Mouse (Mus musculus) midbrain, embryonic 15.5 days (tissue): ENCODE measurements around the gene Ankrd60. TPM values are rescaled to one million over a fixed set of nuclear protein-coding genes. Genes with fewer than 3 reads are reported as not detected.
A peak's percentile ranks its signal among the peaks of the same experiment; 100 is the strongest.

Source experiments
- ATAC-seq: fragments of 200-750 bp; cut with Nextera tagmentation; replicated peaks from 2 replicates; pipeline ENCODE4 v1.8.0; 2017; ENCODE audit warnings: moderate TSS enrichment
- H3K27ac ChIP-seq: fragments of 300-500 bp; sonication (generic); 2 replicates; pipeline ENCODE4 v1.5.1; 2015; ENCODE audit warnings: mild to moderate bottlenecking, inconsistent platforms
- H3K27me3 ChIP-seq: fragments of 300-500 bp; sonication (generic); replicated peaks from 2 replicates; pipeline ENCODE4 v1.6.1; 2015; ENCODE audit warnings: inconsistent platforms
- H3K36me3 ChIP-seq: fragments of 300-500 bp; sonication (generic); replicated peaks from 2 replicates; pipeline ENCODE4 v1.6.1; 2015; ENCODE audit warnings: inconsistent platforms
- H3K4me1 ChIP-seq: fragments of 300-500 bp; sonication (generic); 2 replicates; pipeline ENCODE4 v1.6.1; 2015; ENCODE audit warnings: inconsistent platforms
- H3K4me2 ChIP-seq: fragments of 300-500 bp; sonication (generic); 2 replicates; pipeline ENCODE4 v1.6.1; 2015; ENCODE audit warnings: inconsistent platforms, mild to moderate bottlenecking, moderate library complexity
- H3K4me3 ChIP-seq: fragments of 300-500 bp; sonication (generic); 2 replicates; pipeline ENCODE4 v1.5.1; 2015; ENCODE audit warnings: mild to moderate bottlenecking, inconsistent platforms
- H3K9ac ChIP-seq: fragments of 300-500 bp; sonication (generic); 2 replicates; pipeline ENCODE4 v1.6.1; 2015; ENCODE audit warnings: mild to moderate bottlenecking, inconsistent platforms
- H3K9me3 ChIP-seq: fragments of 300-500 bp; sonication (generic); 2 replicates; pipeline ENCODE4 v1.6.1; 2016; ENCODE audit warnings: inconsistent platforms
- WGBS: fragments of 180-500 bp; shearing (Covaris S2); methylation state at CpG from one replicate; pipeline ENCODE4 v1.1.7; 2015; ENCODE audit warnings: mixed read lengths; 5-methylcytosine and 5-hydroxymethylcytosine counted together
- polyA plus RNA-seq: library from polyadenylated mRNA; unstranded; fragments of >200 nt; fragmentation: Nextera tagmentation; extraction: Ambion mirVana; gene quantifications from 2 replicates; pipeline ENCODE4 v1.2.1, GENCODE M21; 2015

Gene Ankrd60
- not detected in 2 replicates for polyA plus RNA-seq

GRCm38 (mm10) chr2:173577669-173578557 is at the start of gene Ankrd60:
Gene Ankrd60, minus strand, starts transcription at chr2:173578365.
- 10% methylated on average over 56 of the region's 58 CpGs for WGBS
- H3K27me3 ChIP-seq: peaks cover 7% of the 10 kb centered on the region; the same call in 1 of the 2 replicates
- no peaks in the 10 kb centered on the region for H3K36me3 ChIP-seq
- peak within 1 kb of the TSS; percentile 43 for H3K4me3 ChIP-seq
- no peak within 1 kb of the TSS for H3K27ac ChIP-seq
- peaks cover 7% of the 10 kb centered on the region for H3K4me1 ChIP-seq
- peak within 1 kb of the TSS; percentile 91 for H3K4me2 ChIP-seq
- ATAC-seq: peak; percentile 73
- no peaks in the 10 kb centered on the region for H3K9me3 ChIP-seq
- H3K9ac ChIP-seq: 0 out of 2 replicates have a peak within 1 kb of the TSS, but pooled peaks have one; percentile 25

DNA sequence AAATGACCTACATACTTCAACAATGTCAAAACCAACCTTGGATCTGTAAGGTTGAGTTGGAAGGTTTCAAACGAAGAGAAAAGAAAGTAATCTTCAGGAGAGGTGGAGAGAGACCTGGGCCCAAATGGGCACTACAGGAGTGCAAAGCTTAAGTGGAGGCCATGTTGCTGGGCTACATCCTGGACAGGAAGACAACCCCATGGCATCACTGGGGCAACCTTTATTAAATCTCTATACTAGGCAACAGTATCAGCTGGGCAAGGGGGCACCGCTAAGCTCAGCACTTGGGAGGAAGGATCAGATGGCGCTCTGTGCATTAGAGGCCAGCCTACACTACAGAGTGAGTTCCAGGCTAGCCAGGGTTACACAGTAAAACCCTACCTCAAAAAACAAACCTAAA is 47.6 kb upstream of the Ankrd60 start:
- no peak for ATAC-seq
- Histone ChIP-seq H3K27me3 (no peaks in the 10 kb centered on the region), H3K4me1 (0 out of 2 replicates have a peak, but pooled peaks cover 5% of the 10 kb centered on the region), H3K4me3 (no peak overlapping the region), H3K9me3 (no peaks in the 10 kb centered on the region), H3K36me3 (no peaks in the 10 kb centered on the region), H3K27ac (no peak overlapping the region), H3K4me2 (no peak overlapping the region), H3K9ac (no peak overlapping the region)
- WGBS: 90% methylated on average over 3 of the region's 3 CpGs

- no peak overlapping the region for H3K4me3 ChIP-seq
- no peak overlapping the region for H3K9ac ChIP-seq
- no peak for ATAC-seq
- H3K4me1 ChIP-seq: 0 out of 2 replicates have a peak, but pooled peaks cover 5% of the 10 kb centered on the region
- no peaks in the 10 kb centered on the region for H3K27me3 ChIP-seq
- H3K9me3 ChIP-seq: no peaks in the 10 kb centered on the region
- 72% methylated on average over 7 of the region's 7 CpGs for WGBS
- no peak overlapping the region for H3K27ac ChIP-seq
- H3K36me3 ChIP-seq: no peaks in the 10 kb centered on the region
- H3K4me2 ChIP-seq: no peak overlapping the region
Observed at GRCm38 (mm10) chr2:173624667-173625066, 46.5 kb upstream of the Ankrd60 start.

DNA sequence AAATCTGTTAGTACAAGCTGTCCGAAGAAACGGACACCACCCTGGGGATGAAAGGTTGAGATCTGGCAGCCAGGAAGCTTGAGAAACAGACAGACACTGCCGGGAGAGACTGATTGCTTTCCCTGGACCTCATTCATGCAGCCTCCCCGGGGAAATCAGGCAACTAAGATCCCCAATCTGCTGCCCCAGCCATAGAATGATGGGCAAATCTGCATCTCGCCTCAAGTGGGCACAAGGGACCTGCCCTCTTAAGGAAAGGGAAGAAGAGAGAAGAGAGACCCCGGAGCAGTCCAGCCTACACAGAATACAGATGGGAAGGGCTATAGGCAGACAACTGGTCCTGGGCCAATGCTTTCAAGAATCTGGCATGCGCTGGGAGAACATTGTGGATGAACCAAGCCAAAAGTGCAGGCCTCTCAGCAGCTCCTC is 44.0 kb upstream of the Ankrd60 start:
- Histone ChIP-seq H3K4me1 (0 out of 2 replicates have a peak, but pooled peaks cover 5% of the 10 kb centered on the region), H3K4me3 (no peak overlapping the region), H3K4me2 (no peak overlapping the region), H3K9ac (no peak overlapping the region), H3K36me3 (no peaks in the 10 kb centered on the region), H3K27ac (no peak overlapping the region), H3K27me3 (no peaks in the 10 kb centered on the region), H3K9me3 (no peaks in the 10 kb centered on the region)
- ATAC-seq: no peak
- 48% methylated on average over 7 of the region's 7 CpGs for WGBS

DNA sequence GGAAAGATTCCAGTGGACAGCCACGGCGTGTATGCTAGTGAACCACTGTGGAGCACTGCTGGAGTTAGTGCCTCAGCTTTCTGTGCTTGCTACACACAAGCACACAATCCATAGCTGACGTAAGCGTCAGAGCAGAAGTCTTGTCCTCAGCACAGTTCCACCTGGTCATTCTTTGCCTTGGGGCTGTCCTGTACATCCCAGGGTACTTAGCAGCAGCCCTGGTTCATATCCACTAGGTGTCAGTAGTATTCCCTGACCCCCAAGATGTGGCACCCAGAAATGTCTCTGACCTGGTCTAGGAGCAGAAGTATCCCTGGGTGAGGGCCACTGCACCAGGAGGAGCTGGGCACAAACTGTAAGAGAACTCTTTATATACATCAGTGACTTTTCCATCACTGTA is 42.5 kb upstream of the Ankrd60 start:
- 90% methylated on average over 4 of the region's 4 CpGs for WGBS
- H3K4me1 ChIP-seq: 0 out of 2 replicates have a peak, but pooled peaks cover 5% of the 10 kb centered on the region
- ATAC-seq: no peak
- H3K27ac ChIP-seq: no peak overlapping the region
- no peak overlapping the region for H3K4me3 ChIP-seq
- no peak overlapping the region for H3K9ac ChIP-seq
- no peaks in the 10 kb centered on the region for H3K27me3 ChIP-seq
- H3K9me3 ChIP-seq: no peaks in the 10 kb centered on the region
- H3K36me3 ChIP-seq: no peaks in the 10 kb centered on the region
- H3K4me2 ChIP-seq: no peak overlapping the region

DNA sequence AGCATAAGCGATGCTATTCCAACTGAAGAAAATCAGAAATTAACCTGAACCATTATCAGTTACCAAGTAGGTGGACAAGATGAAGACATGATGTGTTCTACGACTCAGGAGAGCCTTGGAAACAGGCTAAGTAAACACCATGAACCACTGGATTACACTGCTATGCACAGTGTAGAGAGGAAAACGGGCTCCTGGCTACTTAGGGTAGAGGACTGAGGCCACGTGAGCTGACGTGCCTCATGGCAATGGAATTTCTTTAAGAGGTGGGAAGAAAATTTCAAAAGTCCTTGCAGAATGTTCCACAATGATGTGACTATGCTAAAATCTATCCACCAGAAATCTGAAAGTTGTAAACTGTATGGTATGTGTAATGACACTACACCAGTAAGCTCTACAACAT is 41.0 kb upstream of the Ankrd60 start:
- H3K9ac ChIP-seq: no peak overlapping the region
- ATAC-seq: no peak
- no peaks in the 10 kb centered on the region for H3K9me3 ChIP-seq
- H3K27ac ChIP-seq: no peak overlapping the region
- no peaks in the 10 kb centered on the region for H3K27me3 ChIP-seq
- H3K4me2 ChIP-seq: no peak overlapping the region
- 0 out of 2 replicates have a peak, but pooled peaks cover 5% of the 10 kb centered on the region for H3K4me1 ChIP-seq
- H3K36me3 ChIP-seq: no peaks in the 10 kb centered on the region
- WGBS: 94% methylated on average over 5 of the region's 5 CpGs
- no peak overlapping the region for H3K4me3 ChIP-seq

- Histone ChIP-seq H3K27ac (no peak overlapping the region), H3K36me3 (no peaks in the 10 kb centered on the region), H3K4me1 (no peaks in the 10 kb centered on the region), H3K4me2 (no peak overlapping the region), H3K9ac (no peak overlapping the region), H3K27me3 (no peaks in the 10 kb centered on the region), H3K4me3 (no peak overlapping the region), H3K9me3 (no peaks in the 10 kb centered on the region)
- no peak for ATAC-seq
- WGBS: 76% methylated on average over 7 of the region's 7 CpGs
Observed at GRCm38 (mm10) chr2:173616156-173616555, 38.0 kb upstream of the Ankrd60 start.

- H3K9me3 ChIP-seq: no peaks in the 10 kb centered on the region
- 83% methylated on average over 11 of the region's 11 CpGs for WGBS
- no peak overlapping the region for H3K27ac ChIP-seq
- H3K9ac ChIP-seq: no peak overlapping the region
- H3K36me3 ChIP-seq: no peaks in the 10 kb centered on the region
- H3K4me3 ChIP-seq: no peak overlapping the region
- no peak overlapping the region for H3K4me2 ChIP-seq
- no peak for ATAC-seq
- no peaks in the 10 kb centered on the region for H3K27me3 ChIP-seq
- H3K4me1 ChIP-seq: no peaks in the 10 kb centered on the region
Observed at GRCm38 (mm10) chr2:173615378-173616081, 37.4 kb upstream of the Ankrd60 start.

GRCm38 (mm10) chr2:173608020-173608958 is 30.1 kb upstream of the Ankrd60 start:
- Histone ChIP-seq H3K36me3 (no peaks in the 10 kb centered on the region), H3K27me3 (no peaks in the 10 kb centered on the region), H3K9me3 (no peaks in the 10 kb centered on the region), H3K4me2 (no peak overlapping the region), H3K27ac (no peak overlapping the region), H3K4me1 (peaks cover 17% of the 10 kb centered on the region; the same call in 1 of the 2 replicates), H3K9ac (no peak overlapping the region), H3K4me3 (no peak overlapping the region)
- ATAC-seq: no peak
- 80% methylated on average over 10 of the region's 10 CpGs for WGBS

DNA sequence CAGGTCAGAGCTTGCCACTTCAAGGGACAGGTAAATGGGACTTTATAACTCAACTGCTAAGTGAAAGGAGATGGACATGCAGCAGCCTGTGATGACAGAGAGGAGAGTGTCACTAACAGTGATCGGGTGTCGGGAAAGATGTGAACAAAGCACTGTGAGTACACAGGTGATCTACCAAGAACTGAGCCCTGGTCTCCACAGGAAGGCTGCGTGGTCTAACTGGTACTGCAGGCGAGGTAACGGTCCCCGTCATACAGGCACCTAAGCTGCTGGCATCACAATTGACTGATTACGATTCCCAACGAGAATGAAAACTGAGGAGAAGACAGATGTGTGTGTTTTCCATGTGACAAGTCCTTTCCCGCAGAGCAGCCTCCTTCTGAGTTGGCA is 28.2 kb upstream of the Ankrd60 start:
- 67% methylated on average over 9 of the region's 9 CpGs for WGBS
- Histone ChIP-seq H3K4me2 (no peak overlapping the region), H3K27me3 (no peaks in the 10 kb centered on the region), H3K9me3 (no peaks in the 10 kb centered on the region), H3K9ac (no peak overlapping the region), H3K36me3 (no peaks in the 10 kb centered on the region), H3K27ac (peak overlapping the region; percentile 75), H3K4me3 (no peak overlapping the region), H3K4me1 (peaks cover 17% of the 10 kb centered on the region; the same call in 1 of the 2 replicates)
- ATAC-seq: peak; percentile 56

GRCm38 (mm10) chr2:173605713-173606414 is 27.7 kb upstream of the Ankrd60 start:
- Histone ChIP-seq H3K9ac (no peak overlapping the region), H3K27me3 (no peaks in the 10 kb centered on the region), H3K4me1 (peaks cover 17% of the 10 kb centered on the region; the same call in 1 of the 2 replicates), H3K9me3 (no peaks in the 10 kb centered on the region), H3K27ac (peak overlapping the region; percentile 75), H3K36me3 (no peaks in the 10 kb centered on the region), H3K4me3 (no peak overlapping the region), H3K4me2 (no peak overlapping the region)
- WGBS: 43% methylated on average over 12 of the region's 12 CpGs
- ATAC-seq: peak; percentile 86
